11 mouse cellular contexts compared by ENCODE assay signal in genomic region chr6:114869501-114870076, GRCm38 (mm10).
A peak's percentile ranks its signal among the peaks of the same experiment; 100 is the strongest.
DNase-seq lines count a peak whose midpoint lies in the region; ATAC-seq lines count a peak whose summit lies in the region.
"Had no signal": no experiment of that assay in that cellular context is flagged by ENCODE, and none has a peak within 500 bp of the region (broad histone marks: within the 10 kb centered on the region; RNA-seq: fewer than 3 reads in every experiment).

No protein-coding gene starts in this region.

- H3K36me3 ChIP-seq in hindbrain, embryonic 10.5 days, result peaks cover 21% of the 10 kb centered on the region
- no peaks in the 10 kb centered on the region for H3K36me3 ChIP-seq in hindbrain, embryonic 11.5 days (ENCODE audit: control insufficient read depth, insufficient read depth, low read length)
- H3K36me3 ChIP-seq in embryonic facial prominence, embryonic 10.5 days (replicated peaks), result peaks cover 33% of the 10 kb centered on the region
- H3K36me3 ChIP-seq in forebrain, embryonic 11.5 days (ENCODE audit: control insufficient read depth, insufficient read depth, low read length), result no peaks in the 10 kb centered on the region
- peaks cover 30% of the 10 kb centered on the region for H3K36me3 ChIP-seq in limb, embryonic 10.5 days
- H3K36me3 ChIP-seq in liver, embryonic 11.5 days (ENCODE audit: control insufficient read depth, insufficient read depth, low read length), result no peaks in the 10 kb centered on the region

- peaks cover 52% of the 10 kb centered on the region for H3K4me1 ChIP-seq in hindbrain, embryonic 10.5 days (replicated peaks)
- peaks cover 14% of the 10 kb centered on the region for H3K4me1 ChIP-seq in hindbrain, embryonic 11.5 days (replicated peaks; ENCODE audit: control insufficient read depth, insufficient read depth, low read length)
- peaks cover 62% of the 10 kb centered on the region for H3K4me1 ChIP-seq in embryonic facial prominence, embryonic 10.5 days
- peaks cover 19% of the 10 kb centered on the region for H3K4me1 ChIP-seq in forebrain, embryonic 11.5 days (replicated peaks; ENCODE audit: control insufficient read depth, insufficient read depth, low read length)
- peaks cover 53% of the 10 kb centered on the region for H3K4me1 ChIP-seq in limb, embryonic 10.5 days
- H3K4me1 ChIP-seq in liver, embryonic 11.5 days (replicated peaks; ENCODE audit: control insufficient read depth, insufficient read depth, low read length), result peaks cover 29% of the 10 kb centered on the region

- DNase-seq in hindbrain, embryonic 10.5 days (ENCODE audit: low spot score), result no peak
- DNase-seq in hindbrain, embryonic 11.5 days (ENCODE audit: low spot score), result no peak
- DNase-seq in embryonic facial prominence, embryonic 10.5 days (ENCODE audit: low spot score), result no peak
- no peak for DNase-seq in forebrain, embryonic 11.5 days (ENCODE audit: low spot score)
- no peak for DNase-seq in limb, embryonic 10.5 days (ENCODE audit: low spot score)
- no peak for DNase-seq in thymus, postnatal 4 days
- DNase-seq in liver, embryonic 11.5 days (ENCODE audit: low spot score), result no peak
- DNase-seq in gastrocnemius, postnatal 10 days, result no peak
- DNase-seq: cerebellum, postnatal 14 days; right cerebral cortex, adult 18-20 months had no signal

- H3K27ac ChIP-seq in hindbrain, embryonic 10.5 days, result peak overlapping the region; percentile 9; the same call in 1 of the 2 replicates
- no peak overlapping the region for H3K27ac ChIP-seq in hindbrain, embryonic 11.5 days (ENCODE audit: low read depth, low read length)
- H3K27ac ChIP-seq in embryonic facial prominence, embryonic 10.5 days (replicated peaks), result peak overlapping the region; percentile 59
- H3K27ac ChIP-seq in forebrain, embryonic 11.5 days (ENCODE audit: low read depth, low read length), result peak overlapping the region; percentile 31; the same call in 1 of the 2 replicates
- peak overlapping the region; percentile 61 for H3K27ac ChIP-seq in limb, embryonic 10.5 days
- H3K27ac ChIP-seq in liver, embryonic 11.5 days (ENCODE audit: low read depth, low read length), result no peak overlapping the region

- H3K4me2 ChIP-seq in hindbrain, embryonic 11.5 days (replicated peaks; ENCODE audit: low read depth, low read length), result no peak overlapping the region
- no peak overlapping the region for H3K4me2 ChIP-seq in forebrain, embryonic 11.5 days (ENCODE audit: low read depth, low read length, severe bottlenecking)
- H3K4me2 ChIP-seq in liver, embryonic 11.5 days, result no peak overlapping the region

- H3K9me3 ChIP-seq in hindbrain, embryonic 10.5 days, result no peaks in the 10 kb centered on the region
- H3K9me3 ChIP-seq in hindbrain, embryonic 11.5 days (ENCODE audit: control insufficient read depth, low read length), result no peaks in the 10 kb centered on the region
- H3K9me3 ChIP-seq in embryonic facial prominence, embryonic 10.5 days, result no peaks in the 10 kb centered on the region
- no peaks in the 10 kb centered on the region for H3K9me3 ChIP-seq in forebrain, embryonic 11.5 days (ENCODE audit: control insufficient read depth, low read length)
- H3K9me3 ChIP-seq in limb, embryonic 10.5 days (replicated peaks), result no peaks in the 10 kb centered on the region
- no peaks in the 10 kb centered on the region for H3K9me3 ChIP-seq in liver, embryonic 11.5 days (ENCODE audit: control insufficient read depth, low read length)

- WGBS in hindbrain, embryonic 10.5 days, result 81% methylated on average over 6 of the region's 6 CpGs
- 69% methylated on average over 6 of the region's 6 CpGs for WGBS in hindbrain, embryonic 11.5 days
- 70% methylated on average over 6 of the region's 6 CpGs for WGBS in embryonic facial prominence, embryonic 10.5 days
- 81% methylated on average over 6 of the region's 6 CpGs for WGBS in forebrain, embryonic 11.5 days
- WGBS in limb, embryonic 10.5 days, result 85% methylated on average over 6 of the region's 6 CpGs
- WGBS in liver, embryonic 11.5 days, result 84% methylated on average over 6 of the region's 6 CpGs

- no peaks in the 10 kb centered on the region for H3K27me3 ChIP-seq in hindbrain, embryonic 10.5 days (ENCODE audit: insufficient read depth, poor library complexity, severe bottlenecking)
- no peaks in the 10 kb centered on the region for H3K27me3 ChIP-seq in hindbrain, embryonic 11.5 days (ENCODE audit: control insufficient read depth, insufficient read depth, low read length)
- H3K27me3 ChIP-seq in embryonic facial prominence, embryonic 10.5 days (replicated peaks; ENCODE audit: low read depth, poor library complexity, severe bottlenecking), result no peaks in the 10 kb centered on the region
- no peaks in the 10 kb centered on the region for H3K27me3 ChIP-seq in forebrain, embryonic 11.5 days (ENCODE audit: control insufficient read depth, insufficient read depth, low read length)
- H3K27me3 ChIP-seq in limb, embryonic 10.5 days (ENCODE audit: low read depth, poor library complexity, severe bottlenecking), result no peaks in the 10 kb centered on the region
- no peaks in the 10 kb centered on the region for H3K27me3 ChIP-seq in liver, embryonic 11.5 days (replicated peaks; ENCODE audit: control insufficient read depth, insufficient read depth, low read length)

- H3K9ac ChIP-seq in hindbrain, embryonic 11.5 days (ENCODE audit: low read depth, low read length), result no peak overlapping the region
- no peak overlapping the region for H3K9ac ChIP-seq in forebrain, embryonic 11.5 days (ENCODE audit: low read length)
- H3K9ac ChIP-seq in liver, embryonic 11.5 days (ENCODE audit: low read depth, low read length), result no peak overlapping the region

- H3K4me3 ChIP-seq in hindbrain, embryonic 10.5 days, result no peak overlapping the region
- no peak overlapping the region for H3K4me3 ChIP-seq in hindbrain, embryonic 11.5 days (ENCODE audit: low read depth, low read length)
- no peak overlapping the region; the same call in 1 of the 2 replicates for H3K4me3 ChIP-seq in embryonic facial prominence, embryonic 10.5 days
- H3K4me3 ChIP-seq in forebrain, embryonic 11.5 days (ENCODE audit: low read depth, low read length), result no peak overlapping the region
- H3K4me3 ChIP-seq in limb, embryonic 10.5 days, result no peak overlapping the region
- no peak overlapping the region for H3K4me3 ChIP-seq in liver, embryonic 11.5 days (ENCODE audit: low read depth, low read length)
- H3K4me3 ChIP-seq: myocyte had no signal

- no peak for ATAC-seq in hindbrain, embryonic 11.5 days (ENCODE audit: low FRiP score)
- no peak for ATAC-seq in forebrain, embryonic 11.5 days (replicated peaks; ENCODE audit: low FRiP score)
- no peak for ATAC-seq in liver, embryonic 11.5 days (replicated peaks; ENCODE audit: low FRiP score)

Comparison
In these comparisons a context has a peak if more than half of its experiments do, and no peak if none do; other contexts are left out.
1. H3K27ac ChIP-seq: peak in hindbrain, embryonic 10.5 days (single experiment), embryonic facial prominence, embryonic 10.5 days (single experiment), forebrain, embryonic 11.5 days (single experiment) and limb, embryonic 10.5 days (single experiment); none in hindbrain, embryonic 11.5 days (single experiment) and liver, embryonic 11.5 days (single experiment).